Mouse (Mus musculus) Muller cell, postnatal 12 days (primary cell): ENCODE measurements around the gene Stk16.

ENCODE experiments used
- DNase-seq: peaks from one replicate; pipeline ENCODE4 v3.0.0-alpha.2; 2015; ENCODE audit errors: inconsistent ontology term

Stk16 gene

DNA sequence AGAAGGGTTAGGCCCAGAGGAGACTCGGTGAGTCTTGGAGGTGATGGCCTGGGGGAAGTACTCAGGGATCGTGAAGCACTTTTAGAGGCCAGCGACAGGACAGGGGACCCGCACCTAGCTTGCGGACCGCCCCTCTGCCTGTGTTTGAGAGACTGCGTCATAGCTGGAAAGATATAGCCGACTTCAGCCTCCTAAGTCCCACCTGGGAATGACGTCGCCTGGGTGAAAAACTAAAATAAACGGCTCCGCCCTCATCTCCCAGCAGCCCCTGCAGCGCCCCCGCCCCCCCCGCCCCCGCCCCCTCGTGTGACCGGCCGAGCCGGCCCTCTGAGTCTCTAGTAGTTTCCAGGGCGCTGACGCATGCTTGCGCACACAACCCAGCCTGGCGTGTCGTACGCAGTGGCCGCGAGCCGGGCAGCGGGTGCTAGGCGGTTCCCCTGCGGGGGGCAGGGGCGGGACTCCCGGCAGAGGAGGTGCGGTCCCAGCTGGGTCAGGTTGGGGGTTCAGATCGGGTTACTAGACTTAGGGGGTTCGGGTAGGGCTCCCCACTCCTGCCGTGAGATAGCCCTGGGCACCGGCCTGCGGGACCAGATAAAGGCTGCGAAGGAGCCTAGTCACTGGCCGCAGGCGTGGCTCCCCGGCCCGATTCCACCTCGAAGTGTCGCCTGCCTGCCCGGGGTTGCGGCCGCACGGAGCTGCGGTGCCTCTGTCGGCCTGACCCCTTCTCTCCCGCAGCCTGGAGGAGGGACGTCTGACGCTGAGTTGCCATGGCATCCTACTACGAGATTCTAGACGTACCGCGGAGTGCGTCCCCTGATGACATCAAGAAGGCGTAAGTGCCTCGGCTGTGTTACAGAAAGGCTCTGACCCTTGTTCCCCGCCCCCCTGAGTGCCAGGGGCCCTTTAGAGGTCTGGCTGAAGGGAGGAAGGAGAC, 25.7 kb downstream of the Stk16 start, which contains the start of gene Dnajb2:
TSS of gene Dnajb2 (plus strand) at position 290 of the 934 bp plus-strand sequence.
- DNase-seq, result peak; percentile 89

DNA sequence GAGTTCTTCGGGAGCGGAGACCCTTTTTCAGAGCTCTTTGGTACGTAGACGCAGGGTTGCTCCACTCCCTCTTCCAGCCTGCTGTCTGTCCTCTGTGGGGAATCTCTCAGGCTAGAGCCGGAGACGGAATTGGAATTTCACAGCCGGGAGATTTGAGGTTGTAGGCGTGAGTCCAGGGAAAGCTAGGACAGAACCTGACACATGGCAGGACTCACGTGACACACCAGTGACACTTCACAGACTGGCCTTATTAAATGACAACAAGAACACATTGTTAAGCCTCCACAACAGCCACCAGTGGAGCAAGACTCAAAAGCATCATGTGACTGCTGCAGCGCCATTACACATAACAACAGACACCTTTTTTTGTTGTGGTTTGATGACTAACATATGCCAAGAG, 29.0 kb downstream of the Stk16 start:
- DNase-seq, result no peak

DNA sequence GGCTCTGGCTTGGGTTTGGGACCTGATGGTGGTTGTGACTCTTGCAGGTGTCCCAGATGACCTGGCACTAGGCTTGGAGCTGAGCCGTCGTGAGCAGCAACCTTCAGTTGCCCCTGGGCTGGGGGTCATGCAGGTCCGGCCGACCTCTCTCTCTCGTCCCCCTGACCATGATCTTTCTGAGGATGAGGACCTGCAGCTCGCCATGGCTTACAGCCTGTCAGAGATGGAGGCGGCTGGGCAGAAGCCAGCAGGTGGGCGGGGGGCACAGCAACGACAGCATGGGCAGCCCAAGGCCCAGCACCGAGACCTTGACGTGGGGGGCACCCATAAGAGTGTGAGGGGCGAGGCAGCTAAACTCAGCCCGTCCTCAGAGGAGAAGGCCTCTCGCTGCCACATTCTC, 32.8 kb downstream of the Stk16 start:
- no peak for DNase-seq

DNA sequence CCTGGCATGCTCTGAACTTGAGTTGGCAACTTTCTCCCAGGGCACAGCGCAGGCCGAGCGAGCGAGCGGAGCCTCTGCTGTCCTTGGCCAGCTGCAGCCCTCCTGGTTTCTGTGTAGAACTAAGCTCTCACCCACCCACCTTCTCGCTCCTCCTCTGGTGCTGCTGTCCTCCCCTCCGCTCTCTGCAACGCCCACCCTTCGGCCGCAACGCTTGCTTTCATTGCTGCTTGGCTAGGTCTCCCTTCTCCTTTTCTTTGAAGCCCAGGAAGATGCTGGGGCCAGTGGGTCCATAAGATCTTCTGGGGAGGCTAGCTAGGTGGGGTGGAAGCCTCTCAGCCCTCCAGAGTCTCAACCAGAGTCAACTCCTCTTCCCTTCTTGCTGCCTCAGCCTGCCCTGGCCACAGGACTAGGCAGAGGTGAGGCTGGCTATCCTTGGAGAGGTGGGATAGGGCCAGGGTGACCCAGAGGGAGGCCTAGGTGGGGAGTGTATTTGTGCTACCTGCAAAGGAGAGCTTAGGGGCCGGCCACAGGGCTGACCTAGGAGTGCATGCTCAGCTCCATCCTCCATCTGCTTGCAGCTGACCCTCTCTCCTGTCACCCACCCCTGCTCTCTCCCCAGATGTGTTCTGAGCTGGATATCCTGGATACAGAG, 33.7 kb downstream of the Stk16 start:
- DNase-seq, result no peak

DNA sequence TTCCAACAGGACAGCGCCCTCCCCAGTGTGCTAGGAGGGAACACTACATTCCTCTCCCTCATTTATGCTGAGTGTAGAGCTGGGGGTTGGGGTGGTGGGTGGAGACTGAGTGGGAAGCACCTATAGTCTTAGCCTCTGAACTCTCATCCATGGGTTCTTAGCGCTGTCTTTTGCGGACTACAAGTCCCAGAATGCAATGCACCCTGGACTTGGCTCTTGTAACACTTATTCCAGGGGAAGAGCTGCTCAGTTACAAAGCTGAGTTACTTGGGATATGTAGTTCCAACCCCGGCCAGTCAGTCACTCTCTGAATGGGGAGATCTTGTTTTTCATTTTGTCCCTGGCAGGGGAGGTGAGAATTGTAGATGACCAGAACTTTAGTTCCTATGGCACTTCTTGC, 34.2 kb downstream of the Stk16 start:
- peak; percentile 43 for DNase-seq

DNA sequence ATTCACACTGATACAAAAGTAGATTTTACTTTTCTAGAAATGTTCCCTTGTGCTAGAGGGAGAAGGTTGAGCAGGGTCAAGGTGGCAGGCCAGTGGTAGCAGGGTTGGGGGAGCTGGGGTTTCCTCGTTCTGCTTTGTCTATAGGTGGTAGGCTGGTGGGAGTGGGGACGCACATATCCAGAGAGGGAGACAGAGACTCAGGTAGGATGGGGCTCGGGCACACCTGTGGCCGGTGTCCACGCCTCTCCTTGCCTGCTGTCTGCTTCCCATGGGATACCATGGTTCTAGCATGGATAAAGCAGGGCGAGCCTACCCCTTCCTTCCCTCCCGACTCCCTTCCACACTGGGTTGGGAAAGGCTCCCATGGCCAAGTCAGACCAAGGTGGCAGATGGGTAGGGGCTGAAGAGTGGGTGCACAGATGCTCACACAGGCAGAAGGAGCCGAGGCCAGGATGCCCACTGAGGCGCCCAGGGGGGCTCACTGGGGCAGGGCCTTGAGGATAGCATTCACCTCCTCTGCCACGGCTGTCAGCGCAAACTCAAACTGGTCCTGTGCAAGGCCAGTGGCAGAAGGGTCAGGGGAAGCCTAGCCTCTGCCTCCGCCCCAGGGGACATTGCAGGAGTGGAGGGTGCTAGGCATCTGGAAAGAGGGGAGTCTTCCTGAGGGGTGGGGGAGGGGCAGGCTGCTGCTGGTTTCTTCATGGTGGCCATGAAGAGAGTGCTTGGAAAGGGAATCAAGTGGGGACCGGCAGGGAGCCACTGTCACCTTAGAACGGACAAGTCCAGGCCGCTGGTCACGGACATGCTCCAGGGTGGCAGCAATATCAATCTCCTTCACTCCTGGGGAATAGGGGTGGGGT, 36.7 kb downstream of the Stk16 start:
- no peak for DNase-seq

DNA sequence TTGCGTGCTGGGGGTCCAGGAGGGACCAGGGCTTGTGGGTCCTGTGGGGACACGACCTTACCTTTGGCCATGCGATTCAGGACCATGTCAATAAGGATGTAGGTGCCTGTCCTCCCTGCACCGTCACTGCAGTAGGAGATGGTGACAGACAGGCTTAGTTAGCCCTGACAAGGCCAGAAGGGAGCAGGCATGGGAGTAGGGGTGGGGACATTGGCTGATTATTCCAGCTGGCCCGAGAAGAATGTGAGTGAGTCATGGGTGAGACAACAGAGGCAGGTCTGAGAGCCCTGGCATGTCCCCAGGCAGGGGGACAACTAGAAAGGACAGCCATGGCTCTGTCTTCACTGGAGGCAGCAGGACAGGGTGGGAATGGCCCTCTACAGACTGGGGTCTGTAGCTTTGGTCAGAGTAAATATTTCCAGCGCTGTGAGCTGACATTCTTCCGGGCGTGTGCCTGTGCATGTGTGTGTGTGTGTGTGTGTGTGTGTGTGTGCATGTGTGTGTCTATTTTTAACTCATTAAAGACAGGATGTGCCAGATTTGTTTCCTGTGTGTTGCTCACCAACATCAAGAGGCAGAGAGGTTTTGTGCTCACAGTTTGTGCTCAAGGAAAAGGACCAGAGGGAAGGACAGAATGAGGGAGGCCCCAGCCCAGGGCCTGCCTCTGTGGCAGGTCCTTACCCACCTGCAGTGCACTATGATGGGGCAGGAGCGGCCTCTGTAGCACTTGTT, 37.6 kb downstream of the Stk16 start:
- peak; percentile 97 for DNase-seq

DNA sequence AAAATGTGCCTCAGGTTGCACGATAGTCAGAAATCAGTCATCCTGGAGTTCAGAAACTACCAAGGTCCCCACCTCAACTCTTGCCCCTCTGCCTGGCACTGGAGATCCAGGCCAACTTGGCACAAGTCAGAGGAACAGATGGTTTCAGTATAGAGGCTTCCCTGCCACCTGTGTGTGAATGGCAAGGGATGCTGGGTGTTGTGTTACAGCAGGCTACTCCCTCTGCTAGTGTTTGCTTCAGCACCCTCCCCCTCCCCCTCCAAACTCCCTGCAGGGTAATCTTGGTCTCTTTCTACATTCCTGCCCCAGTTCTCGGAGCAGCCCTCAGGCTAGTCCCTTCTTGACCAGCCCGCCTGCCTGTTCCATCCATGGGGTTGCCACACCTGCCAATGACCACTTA, 39.9 kb downstream of the Stk16 start:
- no peak for DNase-seq

DNA sequence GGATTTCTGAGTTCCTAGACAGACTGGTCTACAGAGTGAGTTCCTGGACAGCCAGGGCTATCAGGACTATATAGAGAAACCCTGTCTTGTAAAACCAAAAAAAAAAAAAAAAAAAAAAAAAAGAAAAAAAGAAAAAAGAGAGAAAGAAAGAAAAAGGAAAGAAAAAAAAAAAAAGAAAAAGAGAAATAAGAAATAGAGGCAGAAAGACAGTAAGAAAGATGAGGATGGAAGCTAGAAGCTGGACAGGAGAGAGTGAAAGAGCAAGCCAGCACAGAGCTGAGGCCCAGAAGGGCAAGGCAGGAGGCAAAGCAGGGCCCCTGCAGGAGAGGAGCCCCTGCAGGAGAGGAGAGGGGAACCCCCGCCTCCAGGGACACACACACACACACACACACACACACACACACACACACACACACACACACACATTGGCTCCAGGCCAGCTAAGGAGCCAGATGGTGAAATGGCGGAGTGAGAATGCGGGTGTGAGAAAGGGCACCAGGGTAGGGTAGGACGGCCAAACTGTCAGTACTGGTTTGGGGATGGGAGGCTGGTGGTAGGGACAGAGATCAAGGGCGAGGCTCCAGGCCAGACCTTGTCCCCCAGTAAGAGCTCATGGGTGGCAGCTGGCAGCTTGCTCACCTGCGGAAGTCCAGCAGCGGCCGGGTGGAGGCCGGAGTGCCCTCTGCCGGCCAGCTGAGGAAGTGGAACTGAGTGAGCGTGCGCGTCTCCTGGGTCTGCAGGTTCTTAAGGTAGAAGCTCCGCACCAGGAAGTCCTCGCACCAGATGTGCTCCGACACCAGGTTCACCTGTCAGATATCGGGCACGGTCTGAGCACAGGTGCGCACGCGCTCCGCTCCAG, 40.7 kb downstream of the Stk16 start:
- DNase-seq, result peak; percentile 72

DNA sequence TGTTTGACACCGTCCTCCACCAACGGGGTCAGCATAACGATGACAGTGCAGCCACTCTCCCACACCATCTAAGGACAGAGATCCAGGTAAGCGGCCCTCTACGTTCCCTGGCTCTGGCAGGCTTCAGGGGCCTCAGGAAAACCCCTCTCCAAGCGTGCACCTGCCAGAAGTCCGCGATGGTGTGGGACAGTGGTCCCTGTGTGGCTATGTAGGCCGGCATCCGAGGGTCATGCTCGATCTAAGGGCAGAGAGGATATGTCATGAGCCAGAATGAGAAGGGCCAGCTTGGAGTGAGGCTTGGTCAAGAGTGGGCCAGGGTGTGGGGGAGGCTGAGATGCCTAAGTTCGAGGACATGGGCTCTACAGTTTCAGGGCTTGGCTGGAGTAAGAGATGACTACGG, 41.7 kb downstream of the Stk16 start:
- DNase-seq, result no peak

DNA sequence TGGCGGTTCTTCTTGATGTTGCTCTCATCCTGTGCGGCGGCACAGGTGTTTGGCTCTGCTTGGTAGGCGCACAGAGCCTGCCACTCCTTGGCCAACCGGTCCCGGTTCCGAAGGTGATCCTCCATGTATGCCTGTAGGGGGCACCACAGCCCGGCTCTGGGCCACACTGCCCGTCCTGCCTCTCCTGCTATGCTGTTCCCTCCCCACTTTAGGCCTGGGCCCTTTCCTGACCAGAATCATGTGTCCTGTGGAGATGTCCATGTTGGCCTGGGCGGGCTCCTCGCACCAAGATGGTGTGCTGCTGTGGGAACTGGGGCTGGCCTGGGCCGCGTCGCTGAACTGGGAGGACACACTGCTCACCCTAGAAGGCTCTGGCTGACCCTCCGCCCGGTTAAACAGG, 42.4 kb downstream of the Stk16 start:
- no peak for DNase-seq

DNA sequence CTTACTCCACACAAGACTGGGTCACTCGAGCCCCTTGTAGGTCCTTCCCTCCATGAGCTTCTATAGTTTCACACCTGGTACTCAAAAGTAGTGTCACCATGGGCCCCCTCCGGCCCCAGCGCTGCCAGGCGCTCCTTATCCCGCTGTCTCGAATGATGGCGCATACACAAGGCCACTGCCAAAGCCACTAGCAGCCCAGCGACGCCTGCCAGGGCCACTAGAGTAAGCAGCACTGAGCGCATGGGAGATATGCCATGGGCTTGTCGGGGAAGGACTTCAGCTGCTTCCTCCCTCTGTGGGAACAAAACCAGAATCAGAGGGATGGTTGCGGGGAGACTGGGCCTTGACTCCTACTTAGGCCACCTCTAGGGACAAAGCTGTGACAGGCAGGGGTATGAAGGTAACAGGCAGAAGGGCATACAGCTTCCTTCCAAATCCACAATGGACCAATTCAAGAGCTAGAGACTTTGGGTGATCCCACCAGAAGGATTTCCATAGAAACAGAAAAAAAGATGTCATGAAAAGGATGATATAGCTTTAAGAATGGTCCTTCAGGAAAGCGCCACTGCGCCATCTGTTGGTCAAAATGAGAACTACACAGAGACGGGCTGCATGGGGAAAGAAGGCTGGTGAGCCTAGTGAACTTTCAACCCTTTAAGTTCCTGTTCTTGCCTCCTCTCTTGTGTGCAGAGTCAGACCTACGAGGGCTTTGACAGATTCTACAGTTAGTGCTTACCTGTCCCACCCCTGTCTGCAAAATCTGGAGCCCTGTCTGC, 43.4 kb downstream of the Stk16 start:
- DNase-seq, result no peak

DNA sequence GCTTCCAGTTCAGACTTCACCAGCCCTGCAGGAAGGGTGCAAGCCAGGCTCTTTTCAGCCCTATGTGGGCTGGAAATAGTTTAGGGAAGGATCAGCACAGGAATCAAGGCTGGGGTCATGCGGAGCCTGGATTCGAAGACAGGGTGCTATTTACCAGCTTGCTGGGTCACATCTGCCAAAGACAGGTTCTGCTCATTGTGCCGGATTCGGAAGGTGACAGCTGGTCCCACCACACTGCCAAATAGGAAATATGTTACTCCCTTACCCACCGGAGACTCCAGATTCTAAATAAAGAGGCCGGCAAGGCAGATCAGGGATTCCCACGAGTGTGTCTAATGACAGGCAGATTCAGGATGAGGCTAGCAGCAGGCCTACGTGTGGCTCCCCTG, 44.0 kb downstream of the Stk16 start:
- DNase-seq, result no peak

DNA sequence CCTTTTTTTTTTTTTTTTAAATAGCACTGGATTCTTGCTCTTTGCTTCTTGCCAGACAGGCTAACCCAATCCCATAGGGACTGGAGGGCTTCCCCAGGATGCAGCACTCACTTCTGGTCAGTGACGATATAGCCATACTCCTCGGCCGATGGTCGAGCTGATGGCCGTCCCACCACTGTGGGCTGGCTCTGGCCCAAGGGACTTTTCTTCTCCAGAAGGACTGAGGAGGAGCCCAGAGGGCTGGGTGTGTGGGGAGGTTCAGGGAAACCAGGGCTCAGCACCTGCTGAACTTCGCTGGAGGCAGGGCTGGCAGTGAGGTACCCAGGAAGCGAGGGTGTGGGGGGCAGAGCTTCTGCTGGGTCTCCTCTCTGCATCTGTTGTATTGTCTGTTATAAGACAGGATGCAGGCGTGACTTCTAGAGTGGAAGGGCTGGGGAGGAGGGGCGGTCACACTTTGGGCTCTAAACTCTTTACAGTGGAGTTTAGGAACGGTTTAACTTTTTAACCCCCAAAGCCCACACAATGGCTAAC, 44.9 kb downstream of the Stk16 start:
- no peak for DNase-seq

DNA sequence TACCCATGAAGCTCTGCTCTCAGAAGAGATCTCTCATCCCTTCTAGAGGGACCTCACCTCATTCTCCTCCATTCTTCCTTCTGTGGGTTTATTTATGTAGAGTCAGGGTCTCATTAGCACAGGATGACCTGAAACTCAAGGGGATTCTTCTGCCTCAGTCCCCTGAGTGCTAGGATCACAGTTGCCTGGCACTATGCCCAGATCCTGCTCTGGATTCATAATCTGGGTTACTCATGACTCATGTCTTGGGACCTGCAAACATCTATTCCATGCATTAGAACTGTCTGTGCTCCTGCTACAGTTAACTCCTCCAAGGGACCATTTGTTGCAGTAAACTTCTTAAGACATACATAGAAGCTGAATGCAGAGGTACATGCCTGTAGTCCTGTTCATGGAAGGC, 50.6 kb downstream of the Stk16 start:
- DNase-seq, result no peak

DNA sequence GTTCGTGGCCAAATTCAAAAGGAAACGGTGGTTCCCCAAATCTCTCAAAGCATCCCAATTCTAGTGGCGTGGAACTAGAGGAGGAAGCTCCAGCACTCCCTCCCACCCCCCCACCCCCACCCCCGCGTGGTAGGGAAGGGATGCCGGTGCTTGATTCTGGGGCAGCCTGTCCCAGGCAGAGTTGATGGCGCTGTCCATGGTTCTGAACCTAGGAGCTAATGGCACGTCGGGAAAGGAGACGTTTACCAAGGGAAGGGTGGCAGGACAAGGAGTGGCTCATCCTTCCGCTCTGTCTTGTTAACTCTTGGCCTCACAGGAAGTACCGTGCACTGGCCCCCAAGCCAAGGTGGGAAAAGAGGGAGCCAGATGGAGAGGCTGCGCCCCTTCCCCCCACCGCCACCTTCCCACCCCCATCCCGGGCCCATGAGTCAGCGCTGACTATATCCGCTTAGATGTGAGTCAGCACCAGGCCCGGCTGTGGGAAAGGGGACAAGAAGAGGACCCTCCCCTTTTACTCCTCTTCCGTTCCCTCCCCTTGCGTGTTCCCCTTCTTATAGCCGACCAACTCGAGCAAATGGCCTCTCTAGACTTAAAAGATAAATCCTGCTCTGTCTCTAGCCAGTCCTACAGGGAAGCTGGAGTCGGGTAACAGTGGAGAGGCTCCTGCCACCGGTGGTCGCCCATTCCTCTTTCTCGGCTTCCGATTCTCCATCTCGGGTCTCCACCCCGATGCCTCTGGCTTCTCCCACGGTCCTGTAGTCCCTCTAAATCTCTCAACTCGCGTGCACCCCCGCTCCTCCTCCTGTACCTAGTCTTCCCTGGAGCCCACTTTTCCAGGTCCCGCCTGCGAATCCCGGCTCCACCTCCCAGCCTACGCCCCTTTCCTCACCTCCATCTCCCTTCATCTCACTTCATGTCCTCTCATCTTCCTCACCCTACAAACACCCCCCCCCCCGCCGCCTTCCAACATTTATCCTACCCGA, 52.6 kb downstream of the Stk16 start:
- DNase-seq, result peak; percentile 78

DNA sequence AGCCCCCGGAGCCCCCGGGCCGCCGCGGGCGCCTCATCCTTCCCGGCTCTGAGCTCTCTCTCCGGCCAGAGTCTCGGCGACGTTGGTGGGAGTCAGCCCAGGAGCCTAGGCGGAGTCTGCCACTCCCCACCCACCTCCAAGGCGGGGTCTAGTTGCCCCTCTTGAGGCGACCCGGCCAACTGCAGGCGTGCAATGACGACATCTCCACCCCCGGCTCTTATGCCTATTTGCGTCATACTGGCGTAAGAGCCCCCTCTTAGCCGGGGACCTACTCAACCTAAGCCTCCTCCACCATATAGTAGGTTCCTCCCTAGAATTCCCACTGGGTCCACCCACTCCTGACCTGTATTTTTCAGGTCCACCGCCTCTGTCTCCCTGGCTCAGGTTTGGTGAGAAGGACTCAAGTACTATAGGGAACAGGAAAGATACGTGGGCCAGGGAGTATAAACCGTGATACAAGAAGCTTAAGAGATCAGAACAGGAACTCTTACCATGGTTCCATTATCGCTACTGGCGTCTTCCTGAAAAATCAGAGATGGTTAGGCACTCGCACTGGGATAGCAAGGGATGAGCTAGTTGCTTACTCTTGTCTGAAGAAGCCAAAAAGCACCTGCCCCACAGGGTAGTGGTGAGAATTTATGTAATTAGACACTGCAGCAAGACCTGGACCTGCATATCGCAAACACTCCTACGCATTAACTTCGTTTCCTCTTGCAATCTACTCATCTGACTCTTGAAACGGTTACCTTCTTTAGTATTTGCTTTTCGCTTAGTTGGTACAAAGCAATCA, 53.6 kb downstream of the Stk16 start, which contains the start of gene Ptprn:
TSS of gene Ptprn (minus strand) at position 412 of the 790 bp plus-strand sequence.
- DNase-seq, result no peak
